Mouse (Mus musculus) heart, postnatal 25 days (tissue): Measurements from ENCODE around the gene Robo2. TPM values are rescaled to one million over a fixed set of nuclear protein-coding genes. Genes with fewer than 3 reads are reported as not detected.

Source experiments
- DNase-seq: peaks from one replicate; pipeline ENCODE4 v3.0.0; 2022; ENCODE audit warnings: low spot score
- intact Hi-C: fragments of 180-260 bp; cut with DNase I; formaldehyde crosslinking; loops from one replicate; pipeline ENCODE4 v1.15.1; 2025
- total RNA-seq, 2 experiments: library from RNA; stranded (reverse); gene quantifications; 2 replicates each; pipeline ENCODE4 v1.2.3; 2021

Robo2 gene
- total RNA-seq, 2 experiments from 2014 or later, result 0.89 to 1.5 TPM

- intact Hi-C loops, result no loop called here
- no peak for DNase-seq
These were observed 420.4 kb downstream of the Robo2 start for GRCm38 (mm10) chr16:73991212-73991611.

- intact Hi-C loops, result no loop called here
- no peak for DNase-seq
These were observed 442.1 kb downstream of the Robo2 start for GRCm38 (mm10) chr16:73969573-73969972.

GRCm38 (mm10) chr16:73964366-73964926, 447.2 kb downstream of the Robo2 start:
- intact Hi-C loops, result no loop called here

GRCm38 (mm10) chr16:73959479-73959970, 452.1 kb downstream of the Robo2 start:
- no peak for DNase-seq
- intact Hi-C loops, result no loop called here

More at GRCm38 (mm10) chr16:73964366-73964926, 447.2 kb downstream of the Robo2 start:
- no peak for DNase-seq

GRCm38 (mm10) chr16:73958524-73958846, 453.1 kb downstream of the Robo2 start:
- no peak for DNase-seq
- intact Hi-C loops, result no loop called here

- intact Hi-C loops, result no loop called here
These were observed 453.7 kb downstream of the Robo2 start for GRCm38 (mm10) chr16:73957675-73958523.

GRCm38 (mm10) chr16:73946171-73946570, 465.5 kb downstream of the Robo2 start:
- intact Hi-C loops, result no loop called here
- no peak for DNase-seq

More at GRCm38 (mm10) chr16:73957675-73958523, 453.7 kb downstream of the Robo2 start:
- no peak for DNase-seq

- no peak for DNase-seq
- intact Hi-C loops, result no loop called here
These were observed 471.4 kb downstream of the Robo2 start for GRCm38 (mm10) chr16:73940211-73940541.

- intact Hi-C loops, result no loop called here
- DNase-seq, result no peak
These were observed 472.0 kb downstream of the Robo2 start for GRCm38 (mm10) chr16:73939423-73940210.

- intact Hi-C loops, result no loop called here
- DNase-seq, result no peak
These were observed 481.3 kb downstream of the Robo2 start for GRCm38 (mm10) chr16:73930323-73930722.

- DNase-seq, result no peak
- intact Hi-C loops, result no loop called here
These were observed 484.1 kb downstream of the Robo2 start for GRCm38 (mm10) chr16:73927481-73927880.

GRCm38 (mm10) chr16:73915425-73915824, 496.2 kb downstream of the Robo2 start:
- DNase-seq, result no peak
- intact Hi-C loops, result no loop called here

GRCm38 (mm10) chr16:73914936-73915335, 496.7 kb downstream of the Robo2 start:
- intact Hi-C loops, result no loop called here
- DNase-seq, result no peak

GRCm38 (mm10) chr16:73908504-73908903, 503.1 kb downstream of the Robo2 start:
- no peak for DNase-seq
- intact Hi-C loops, result no loop called here

- DNase-seq, result no peak
- intact Hi-C loops, result no loop called here
These were observed 514.8 kb downstream of the Robo2 start for GRCm38 (mm10) chr16:73896856-73897255.

GRCm38 (mm10) chr16:73881911-73882310, 529.7 kb downstream of the Robo2 start:
- intact Hi-C loops, result no loop called here
- no peak for DNase-seq

GRCm38 (mm10) chr16:73877973-73878372, 533.7 kb downstream of the Robo2 start:
- intact Hi-C loops, result no loop called here
- no peak for DNase-seq

GRCm38 (mm10) chr16:73874991-73875390, 536.6 kb downstream of the Robo2 start:
- no peak for DNase-seq
- intact Hi-C loops, result no loop called here

GRCm38 (mm10) chr16:73873828-73874558, 537.6 kb downstream of the Robo2 start:
- no peak for DNase-seq

GRCm38 (mm10) chr16:73870296-73870695, 541.3 kb downstream of the Robo2 start:
- intact Hi-C loops, result no loop called here
- no peak for DNase-seq

More at GRCm38 (mm10) chr16:73873828-73874558, 537.6 kb downstream of the Robo2 start:
- intact Hi-C loops, result no loop called here
